Mouse (Mus musculus) spleen, adult 2 months (tissue): ENCODE data around the gene Hoxb7.

Experiments
- CTCF ChIP-seq: fragments of 200-500 bp; IDR thresholded peaks from 2 replicates; pipeline ENCODE4 v1.5.1; 2011; ENCODE audit warnings: mild to moderate bottlenecking, inconsistent platforms; ENCODE audit not compliant: insufficient read depth, insufficient read length, insufficient replicate concordance; ENCODE audit errors: extremely low read depth
- POLR2A ChIP-seq: fragments of 200-500 bp; IDR thresholded peaks from 2 replicates; pipeline ENCODE4 v1.6.1; 2011; ENCODE audit warnings: low read depth, low read length, inconsistent platforms

GRCm38 (mm10) chr11:96269869-96270268 lies 16.6 kb upstream of the Hoxb7 start:
- no peak for TF ChIP-seq POLR2A
- no peak for TF ChIP-seq CTCF
